Mouse (Mus musculus) ES-Bruce4 (cell line): Measurements from ENCODE around the gene Pnmal1.

Experiments
- CTCF ChIP-seq: IDR thresholded peaks from one replicate; pipeline ENCODE4 v1.8.1; 2011; ENCODE audit warnings: low read depth, low read length
- POLR2A ChIP-seq: IDR thresholded peaks from one replicate; pipeline ENCODE4 v1.8.1; 2011; ENCODE audit warnings: low read length; ENCODE audit not compliant: insufficient read depth

GRCm38 (mm10) chr7:16988405-16988804 is 28.9 kb downstream of the Pnmal1 start:
- TF ChIP-seq POLR2A (no peak), CTCF (no peak)
